Mouse (Mus musculus) hindbrain, embryonic 12.5 days (tissue): ENCODE data around the gene Fkbp2. TPM values are rescaled to one million over a fixed set of nuclear protein-coding genes. Genes with fewer than 3 reads are reported as not detected.

Experiments
- ATAC-seq: fragments of 200-750 bp; cut with Nextera tagmentation; 2 replicates; pipeline ENCODE4 v1.8.0; 2017; ENCODE audit warnings: moderate TSS enrichment; ENCODE audit not compliant: low FRiP score
- H3K27ac ChIP-seq: fragments of 300-500 bp; sonication (generic); 2 replicates; pipeline ENCODE4 v1.5.1; 2016; ENCODE audit warnings: mild to moderate bottlenecking
- H3K27me3 ChIP-seq: fragments of 300-500 bp; sonication (generic); 2 replicates; pipeline ENCODE4 v1.6.1; 2016; ENCODE audit warnings: mild to moderate bottlenecking
- H3K36me3 ChIP-seq: fragments of 300-500 bp; sonication (generic); 2 replicates; pipeline ENCODE4 v1.6.1; 2016; ENCODE audit warnings: mild to moderate bottlenecking
- H3K4me1 ChIP-seq: fragments of 300-500 bp; sonication (generic); 2 replicates; pipeline ENCODE4 v1.6.1; 2016
- H3K4me2 ChIP-seq: fragments of 300-500 bp; sonication (generic); replicated peaks from 2 replicates; pipeline ENCODE4 v1.6.1; 2016; ENCODE audit warnings: mild to moderate bottlenecking
- H3K4me3 ChIP-seq: fragments of 300-500 bp; sonication (generic); 2 replicates; pipeline ENCODE4 v1.5.1; 2016; ENCODE audit warnings: mild to moderate bottlenecking
- H3K9ac ChIP-seq: fragments of 300-500 bp; sonication (generic); 2 replicates; pipeline ENCODE4 v1.6.1; 2016; ENCODE audit warnings: mild to moderate bottlenecking, moderate library complexity
- H3K9me3 ChIP-seq: fragments of 300-500 bp; sonication (generic); replicated peaks from 2 replicates; pipeline ENCODE4 v1.6.1; 2016; ENCODE audit warnings: mild to moderate bottlenecking
- WGBS: fragments of 180-500 bp; shearing (Covaris S2); methylation state at CpG from one replicate; pipeline ENCODE4 v1.1.7; 2016; 5-methylcytosine and 5-hydroxymethylcytosine counted together
- polyA plus RNA-seq: library from polyadenylated mRNA; unstranded; fragments of >200 nt; fragmentation: Nextera tagmentation; extraction: Ambion mirVana; gene quantifications from 2 replicates; pipeline ENCODE4 v1.2.1, GENCODE M21; 2016

The Fkbp2 gene
- polyA plus RNA-seq, 1 experiment from 2014 or later: 82.5 TPM

GRCm38 (mm10) chr19:6954046-6954445 is 26.3 kb downstream of the Fkbp2 start:
- H3K9ac ChIP-seq: 0 out of 2 replicates have a peak overlapping the region, but pooled peaks have one; percentile 18
- peaks cover 12% of the 10 kb centered on the region; the same call in 1 of the 2 replicates for H3K36me3 ChIP-seq
- no peaks in the 10 kb centered on the region for H3K9me3 ChIP-seq
- H3K27me3 ChIP-seq: no peaks in the 10 kb centered on the region
- no peak overlapping the region for H3K4me3 ChIP-seq
- ATAC-seq: no peak
- H3K27ac ChIP-seq: no peak overlapping the region
- no peak overlapping the region for H3K4me2 ChIP-seq
- peaks cover 22% of the 10 kb centered on the region for H3K4me1 ChIP-seq
- WGBS: 56% methylated on average over 9 of the region's 9 CpGs

GRCm38 (mm10) chr19:6952712-6953037 is 27.6 kb downstream of the Fkbp2 start:
- no peak for ATAC-seq
- H3K36me3 ChIP-seq: peaks cover 12% of the 10 kb centered on the region; the same call in 1 of the 2 replicates
- peaks cover 22% of the 10 kb centered on the region for H3K4me1 ChIP-seq
- no peaks in the 10 kb centered on the region for H3K27me3 ChIP-seq
- peak overlapping the region; percentile 95 for H3K4me2 ChIP-seq
- H3K27ac ChIP-seq: 0 out of 2 replicates have a peak overlapping the region, but pooled peaks have one; percentile 26
- 28% methylated on average over 3 of the region's 3 CpGs for WGBS
- no peaks in the 10 kb centered on the region for H3K9me3 ChIP-seq
- peak overlapping the region; percentile 56 for H3K4me3 ChIP-seq
- H3K9ac ChIP-seq: peak overlapping the region; percentile 77

- Histone ChIP-seq H3K27me3 (no peaks in the 10 kb centered on the region), H3K9ac (peak overlapping the region; percentile 77), H3K4me2 (peak overlapping the region; percentile 95), H3K4me3 (peak overlapping the region; percentile 56), H3K9me3 (no peaks in the 10 kb centered on the region), H3K36me3 (peaks cover 12% of the 10 kb centered on the region; the same call in 1 of the 2 replicates), H3K4me1 (peaks cover 22% of the 10 kb centered on the region), H3K27ac (peak overlapping the region; percentile 97)
- peak; percentile 12; the same call in 1 of the 2 replicates for ATAC-seq
- 4% methylated on average over 31 of the region's 31 CpGs for WGBS
These were observed 28.1 kb downstream of the Fkbp2 start for GRCm38 (mm10) chr19:6951994-6952711.

- peaks cover 22% of the 10 kb centered on the region for H3K4me1 ChIP-seq
- H3K4me2 ChIP-seq: peak overlapping the region; percentile 95
- under 1% methylated on average over 35 of the region's 35 CpGs for WGBS
- H3K9me3 ChIP-seq: no peaks in the 10 kb centered on the region
- ATAC-seq: peak; percentile 83
- H3K27me3 ChIP-seq: no peaks in the 10 kb centered on the region
- peaks cover 12% of the 10 kb centered on the region; the same call in 1 of the 2 replicates for H3K36me3 ChIP-seq
- H3K9ac ChIP-seq: peak overlapping the region; percentile 77
- H3K27ac ChIP-seq: peak overlapping the region; percentile 97
- H3K4me3 ChIP-seq: peak overlapping the region; percentile 56
These were observed 28.8 kb downstream of the Fkbp2 start for GRCm38 (mm10) chr19:6951381-6951968.

GRCm38 (mm10) chr19:6950613-6951153 is 29.6 kb downstream of the Fkbp2 start:
- 0% methylated on average over 28 of the region's 28 CpGs for WGBS

GRCm38 (mm10) chr19:6949951-6950350 is 30.4 kb downstream of the Fkbp2 start:
- H3K27ac ChIP-seq: peak overlapping the region; percentile 97; the same call in 1 of the 2 replicates

More at GRCm38 (mm10) chr19:6950613-6951153, 29.6 kb downstream of the Fkbp2 start:
- Histone ChIP-seq H3K27me3 (no peaks in the 10 kb centered on the region), H3K4me1 (peaks cover 22% of the 10 kb centered on the region), H3K4me2 (peak overlapping the region; percentile 95), H3K9ac (peak overlapping the region; percentile 77), H3K36me3 (peaks cover 9% of the 10 kb centered on the region; the same call in 1 of the 2 replicates), H3K27ac (peak overlapping the region; percentile 97), H3K9me3 (no peaks in the 10 kb centered on the region), H3K4me3 (peak overlapping the region; percentile 56)
- ATAC-seq: peak; percentile 63

GRCm38 (mm10) chr19:6949532-6949931 is 30.8 kb downstream of the Fkbp2 start:
- Histone ChIP-seq H3K9ac (no peak overlapping the region), H3K4me1 (peaks cover 22% of the 10 kb centered on the region), H3K9me3 (no peaks in the 10 kb centered on the region), H3K36me3 (no peaks in the 10 kb centered on the region; the same call in 1 of the 2 replicates), H3K27me3 (no peaks in the 10 kb centered on the region), H3K27ac (no peak overlapping the region), H3K4me2 (0 out of 2 replicates have a peak overlapping the region, but pooled peaks have one; percentile 95), H3K4me3 (no peak overlapping the region)
- 89% methylated on average over 5 of the region's 5 CpGs for WGBS
- ATAC-seq: no peak

More at GRCm38 (mm10) chr19:6949951-6950350, 30.4 kb downstream of the Fkbp2 start:
- H3K27me3 ChIP-seq: no peaks in the 10 kb centered on the region
- 42% methylated on average over 5 of the region's 5 CpGs for WGBS
- H3K9me3 ChIP-seq: no peaks in the 10 kb centered on the region
- H3K4me1 ChIP-seq: peaks cover 22% of the 10 kb centered on the region
- H3K9ac ChIP-seq: peak overlapping the region; percentile 77
- peak overlapping the region; percentile 56 for H3K4me3 ChIP-seq
- ATAC-seq: no peak
- peak overlapping the region; percentile 95 for H3K4me2 ChIP-seq
- peaks cover 4% of the 10 kb centered on the region; the same call in 1 of the 2 replicates for H3K36me3 ChIP-seq

- H3K4me1 ChIP-seq: peaks cover 19% of the 10 kb centered on the region
- H3K27ac ChIP-seq: no peak overlapping the region
- no peaks in the 10 kb centered on the region for H3K9me3 ChIP-seq
- H3K36me3 ChIP-seq: no peaks in the 10 kb centered on the region; the same call in 1 of the 2 replicates
- no peaks in the 10 kb centered on the region for H3K27me3 ChIP-seq
- H3K9ac ChIP-seq: no peak overlapping the region
- no peak overlapping the region for H3K4me3 ChIP-seq
- 77% methylated on average over 4 of the region's 4 CpGs for WGBS
- no peak overlapping the region for H3K4me2 ChIP-seq
- ATAC-seq: no peak
These were observed 32.1 kb downstream of the Fkbp2 start for GRCm38 (mm10) chr19:6948186-6948585.

- Histone ChIP-seq H3K9me3 (no peaks in the 10 kb centered on the region), H3K4me2 (no peak overlapping the region), H3K4me3 (no peak overlapping the region), H3K27ac (no peak overlapping the region), H3K9ac (no peak overlapping the region), H3K27me3 (no peaks in the 10 kb centered on the region), H3K4me1 (peaks cover 20% of the 10 kb centered on the region), H3K36me3 (no peaks in the 10 kb centered on the region; the same call in 1 of the 2 replicates)
- 44% methylated on average over 4 of the region's 4 CpGs for WGBS
- no peak for ATAC-seq
These were observed 32.6 kb downstream of the Fkbp2 start for GRCm38 (mm10) chr19:6947742-6948141.

GRCm38 (mm10) chr19:6943709-6944108 is 36.6 kb downstream of the Fkbp2 start:
- no peak overlapping the region for H3K4me3 ChIP-seq
- H3K4me2 ChIP-seq: no peak overlapping the region
- no peaks in the 10 kb centered on the region for H3K9me3 ChIP-seq
- H3K36me3 ChIP-seq: no peaks in the 10 kb centered on the region; the same call in 1 of the 2 replicates
- peaks cover 29% of the 10 kb centered on the region for H3K4me1 ChIP-seq
- no peak overlapping the region for H3K9ac ChIP-seq
- no peaks in the 10 kb centered on the region for H3K27me3 ChIP-seq
- no peak overlapping the region for H3K27ac ChIP-seq
- no peak for ATAC-seq
- 92% methylated on average over 6 of the region's 6 CpGs for WGBS

- no peaks in the 10 kb centered on the region for H3K36me3 ChIP-seq
- H3K9me3 ChIP-seq: no peaks in the 10 kb centered on the region
- H3K9ac ChIP-seq: peak overlapping the region; percentile 90
- 30% methylated on average over 5 of the region's 5 CpGs for WGBS
- H3K4me1 ChIP-seq: peaks cover 33% of the 10 kb centered on the region
- H3K27ac ChIP-seq: peak overlapping the region; percentile 94
- H3K4me2 ChIP-seq: peak overlapping the region; percentile 99
- peaks cover 2% of the 10 kb centered on the region; the same call in 1 of the 2 replicates for H3K27me3 ChIP-seq
- ATAC-seq: no peak
- H3K4me3 ChIP-seq: peak overlapping the region; percentile 85
These were observed 37.5 kb downstream of the Fkbp2 start for GRCm38 (mm10) chr19:6942764-6943163.

- Histone ChIP-seq H3K9ac (peak within 1 kb of the TSS; percentile 90), H3K9me3 (no peaks in the 10 kb centered on the region), H3K4me2 (peak within 1 kb of the TSS; percentile 99), H3K36me3 (no peaks in the 10 kb centered on the region), H3K27me3 (peaks cover 2% of the 10 kb centered on the region; the same call in 1 of the 2 replicates), H3K27ac (peak within 1 kb of the TSS; percentile 94), H3K4me3 (peak within 1 kb of the TSS; percentile 85), H3K4me1 (peaks cover 33% of the 10 kb centered on the region)
- WGBS: under 1% methylated on average over 27 of the region's 27 CpGs
- ATAC-seq: peak; percentile 84
These were observed 38.0 kb downstream of the Fkbp2 start, which contains the start of gene Gpr137 for GRCm38 (mm10) chr19:6942249-6942691. Gpr137 (minus strand) TSS chr19:6942480.
